Mouse (Mus musculus) heart, postnatal 25 days (tissue): ENCODE results near the gene Plek. TPM values are rescaled to one million over a fixed set of nuclear protein-coding genes. Genes with fewer than 3 reads are reported as not detected.
A peak's percentile ranks its signal among the peaks of the same experiment; 100 is the strongest.
"Not testable (repeated sequence)": the region's sequence is repeated elsewhere in the genome, so short reads cannot be mapped to it uniquely, and the experiment has no call there.

ENCODE experiments used
- DNase-seq: peaks from one replicate; pipeline ENCODE4 v3.0.0; 2022; ENCODE audit warnings: low spot score
- intact Hi-C: fragments of 180-260 bp; cut with DNase I; formaldehyde crosslinking; loops from one replicate; pipeline ENCODE4 v1.15.1; 2025
- total RNA-seq, 2 experiments: library from RNA; stranded (reverse); gene quantifications; 2 replicates each; pipeline ENCODE4 v1.2.3; 2021

Gene Plek
- total RNA-seq: 1 to 10 TPM; 4.5 to 4.6 TPM

- peak; percentile 63 for DNase-seq
- intact Hi-C loops: loop anchor here (5.0 to 10.0 kb wide), 2 partner anchors 110 to 163 kb away; partner anchors contain the start of gene Pno1
Measured at GRCm38 (mm10) chr11:17051545-17052475, at the start of gene Plek, which contains the start of gene Cnrip1. Plek (minus strand) TSS chr11:17052381. Cnrip1 (plus strand) TSS chr11:17051586.

DNA sequence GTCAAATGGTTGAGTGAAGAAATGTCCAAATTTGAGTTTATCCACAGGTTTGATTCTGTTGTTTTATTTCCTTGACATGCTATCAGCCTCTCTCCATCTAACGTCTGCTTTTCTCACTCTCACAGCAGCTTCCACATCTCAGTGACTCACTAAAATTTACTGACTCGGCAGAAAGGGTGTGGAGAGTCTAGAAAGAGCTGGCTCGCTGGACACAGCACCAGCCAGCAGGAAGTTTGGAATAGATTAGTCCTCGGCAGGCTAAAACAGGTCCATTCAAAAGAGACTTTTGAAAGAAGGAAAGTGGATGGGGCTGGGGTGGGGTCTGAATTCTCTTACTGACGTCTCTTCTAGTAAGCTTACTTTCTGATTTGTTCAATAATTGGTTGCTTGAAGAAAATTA lies 33.9 kb upstream of the Plek start:
- intact Hi-C loops: no loop called here
- DNase-seq: no peak

DNA sequence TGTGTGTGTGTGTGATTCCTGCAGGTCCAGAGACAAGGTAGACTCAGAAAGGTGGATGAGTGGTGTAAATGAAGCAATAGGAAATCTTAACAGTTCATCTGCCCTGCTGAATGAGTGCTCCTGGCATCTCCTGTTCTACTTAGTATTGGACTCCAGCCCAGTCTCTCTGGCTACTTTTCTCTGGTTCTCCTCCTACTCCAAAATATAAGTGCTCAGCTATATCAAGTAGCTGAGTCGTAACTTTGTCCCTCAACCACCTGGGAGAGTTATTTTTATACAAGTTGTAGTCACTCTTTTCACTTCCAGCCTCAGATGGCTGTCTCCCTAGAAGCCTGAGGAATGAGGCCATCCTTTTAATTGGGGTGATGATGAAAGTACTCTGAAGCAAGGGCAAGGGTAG lies 31.7 kb upstream of the Plek start:
- DNase-seq: no peak
- intact Hi-C loops: no loop called here

GRCm38 (mm10) chr11:17083455-17083854 lies 31.3 kb upstream of the Plek start:
- no peak for DNase-seq
- intact Hi-C loops: no loop called here

DNA sequence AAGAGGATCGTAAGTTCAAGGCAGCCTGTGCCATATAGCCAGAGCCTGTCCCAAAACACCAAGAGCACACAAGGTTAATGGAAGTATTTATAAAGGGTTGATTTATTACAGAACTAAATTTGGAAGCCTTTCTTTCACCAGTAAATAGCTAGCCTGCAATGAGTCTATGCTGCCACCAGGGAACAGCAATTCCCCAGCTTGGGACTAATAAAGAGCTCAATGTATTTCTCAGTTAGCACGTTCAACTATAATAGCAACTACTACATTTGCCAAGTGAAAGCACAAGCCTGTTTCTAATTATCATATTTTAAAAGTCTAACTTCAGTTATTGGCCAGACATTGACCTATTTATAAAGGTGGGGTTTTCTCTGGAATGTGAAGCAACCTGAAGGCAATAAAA lies 30.8 kb upstream of the Plek start:
- intact Hi-C loops: no loop called here
- no peak for DNase-seq

- intact Hi-C loops: no loop called here
Measured at GRCm38 (mm10) chr11:17082086-17082485, 29.9 kb upstream of the Plek start.

GRCm38 (mm10) chr11:17075656-17076055 lies 23.5 kb upstream of the Plek start:
- intact Hi-C loops: no loop called here
- no peak for DNase-seq

More at GRCm38 (mm10) chr11:17082086-17082485, 29.9 kb upstream of the Plek start:
- no peak for DNase-seq

GRCm38 (mm10) chr11:17069360-17069759 lies 17.2 kb upstream of the Plek start:
- DNase-seq, intact Hi-C loops: not testable (repeated sequence)

DNA sequence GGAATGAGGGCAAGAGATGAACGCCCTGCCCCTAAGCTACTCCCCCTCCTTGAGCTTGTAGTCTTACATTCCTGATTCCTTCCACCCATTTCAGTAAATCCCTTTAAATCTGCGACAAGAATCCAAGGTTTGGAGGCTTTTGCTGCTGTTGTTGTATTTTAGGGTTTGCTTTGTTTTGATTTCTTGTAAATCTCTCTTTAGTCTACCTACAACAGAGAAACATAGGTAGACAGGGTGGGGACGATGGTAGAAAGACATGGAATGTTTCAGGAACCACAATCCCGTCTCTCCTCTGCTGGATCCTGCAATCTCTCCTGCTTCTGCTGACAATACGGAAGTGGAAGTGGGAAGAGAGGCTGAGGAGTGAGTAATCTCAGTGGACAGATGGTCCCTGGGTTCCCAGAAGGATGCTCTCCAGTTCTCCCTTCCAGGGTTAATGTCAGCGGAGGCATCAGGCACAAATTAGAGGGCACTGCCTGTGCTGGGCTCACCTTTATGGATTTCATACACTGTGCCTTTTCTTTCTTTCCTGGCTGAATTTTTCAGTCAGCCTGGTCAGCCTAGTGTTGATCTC lies 382 bp upstream of the Plek start:
- intact Hi-C loops: loop anchor here (5.0 to 10.0 kb wide), 2 partner anchors 110 to 162 kb away; partner anchors contain the start of gene Pno1
- no peak for DNase-seq

DNA sequence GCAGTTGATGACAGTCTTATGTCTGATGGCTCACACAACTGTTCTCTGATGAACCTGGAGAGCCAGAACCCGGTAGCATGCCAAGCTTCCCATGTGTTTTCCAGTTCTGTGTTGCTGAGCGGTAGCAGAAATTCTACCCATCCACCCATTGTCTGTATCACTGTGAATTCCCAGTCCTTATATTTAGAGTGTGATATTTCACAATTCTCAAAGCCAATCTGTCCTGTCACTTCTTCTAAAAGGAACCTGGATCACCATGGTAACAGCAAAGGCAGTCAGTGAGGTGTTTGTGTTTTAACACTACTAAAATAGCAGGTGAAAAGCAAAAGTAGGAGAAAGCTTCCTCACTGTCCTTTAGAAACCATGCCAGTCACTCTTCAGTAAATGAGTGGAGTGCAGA lies 6.4 kb downstream of the Plek start:
- no peak for DNase-seq
- intact Hi-C loops: no loop called here

DNA sequence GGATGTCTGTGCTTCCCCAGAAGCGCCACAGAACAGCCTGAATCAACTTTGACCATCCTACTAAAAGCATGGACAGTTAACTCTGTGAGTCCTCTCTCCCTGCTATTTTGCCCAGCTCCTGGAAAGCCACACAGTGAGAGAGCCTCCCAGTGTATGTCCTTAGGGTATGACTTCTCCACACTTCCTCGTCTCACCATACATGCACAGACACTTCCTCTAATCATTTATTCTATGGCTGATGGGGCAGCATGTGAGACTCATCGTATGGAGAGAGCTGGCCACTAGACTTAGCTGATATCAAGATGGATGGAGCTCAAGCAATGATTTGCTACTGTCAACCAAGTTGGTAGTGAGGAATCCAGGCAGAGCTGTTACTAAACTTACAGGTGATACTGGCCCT lies 28.2 kb downstream of the Plek start:
- DNase-seq: no peak
- intact Hi-C loops: no loop called here

- intact Hi-C loops: no loop called here
- no peak for DNase-seq
Measured at GRCm38 (mm10) chr11:17023206-17023605, 29.0 kb downstream of the Plek start.

DNA sequence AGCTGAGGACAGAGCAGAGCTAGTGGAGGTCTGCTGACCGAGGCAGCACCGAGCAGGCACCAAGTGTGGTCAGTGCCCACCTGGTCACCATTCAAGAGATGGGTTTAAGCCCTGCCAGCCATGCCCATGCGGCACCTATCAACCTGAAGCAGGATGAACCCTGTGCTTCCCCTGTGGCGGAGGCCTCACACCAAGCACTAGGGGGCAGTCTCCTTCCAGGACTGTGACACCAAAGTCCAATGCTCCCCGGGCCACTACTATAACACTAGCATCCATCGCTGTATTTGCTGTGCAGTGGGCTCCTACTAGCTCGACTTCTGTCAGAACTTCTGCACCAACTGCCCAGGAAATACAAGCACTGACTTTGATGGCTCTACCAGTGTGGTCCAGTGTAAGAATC lies 32.9 kb downstream of the Plek start:
- intact Hi-C loops: no loop called here
- DNase-seq: no peak

- DNase-seq: no peak
- intact Hi-C loops: no loop called here
Measured at GRCm38 (mm10) chr11:17012948-17013347, 39.2 kb downstream of the Plek start.

DNA sequence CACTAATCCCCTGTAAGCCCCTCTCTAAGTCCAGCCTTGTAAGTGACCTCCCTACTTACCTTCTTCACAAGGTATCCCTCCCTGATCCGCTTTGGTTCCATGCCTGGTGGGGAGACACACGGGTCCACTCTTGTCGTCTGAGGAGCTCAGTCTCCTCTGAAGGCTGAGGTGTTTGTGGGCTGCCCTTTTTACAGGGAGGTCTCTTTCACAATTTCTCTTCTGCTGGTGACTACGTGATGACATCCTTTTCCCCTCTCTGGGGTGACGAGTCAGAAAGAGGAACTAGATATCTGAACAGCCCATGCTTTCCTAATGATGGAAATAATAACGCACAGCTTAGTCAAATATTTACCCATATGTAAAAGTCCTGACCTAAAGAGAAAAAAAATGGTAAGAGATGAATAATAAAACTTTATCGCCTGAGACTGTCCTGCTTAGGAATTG lies 43.7 kb downstream of the Plek start:
- DNase-seq: no peak

GRCm38 (mm10) chr11:17007517-17008173 lies 44.5 kb downstream of the Plek start:
- intact Hi-C loops: no loop called here
- no peak for DNase-seq

More for the DNA sequence above, 43.7 kb downstream of the Plek start:
- intact Hi-C loops: no loop called here

DNA sequence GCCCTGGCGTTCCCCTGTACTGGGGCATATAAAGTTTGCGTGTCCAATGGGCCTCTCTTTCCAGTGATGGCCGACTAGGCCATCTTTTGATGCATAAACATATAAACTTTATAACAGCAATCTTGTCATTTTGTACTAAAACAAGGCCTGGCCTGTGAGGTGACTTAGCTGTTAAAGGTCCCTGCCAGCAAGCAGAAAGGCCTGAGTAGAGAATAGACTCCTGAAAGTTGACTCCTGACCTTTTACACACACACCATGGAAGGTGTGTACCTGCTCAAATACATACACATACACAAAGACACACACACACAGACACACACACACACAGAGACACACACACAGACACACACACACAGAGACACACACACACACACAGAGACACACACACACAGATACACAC lies 45.7 kb downstream of the Plek start:
- intact Hi-C loops, DNase-seq: not testable (repeated sequence)

DNA sequence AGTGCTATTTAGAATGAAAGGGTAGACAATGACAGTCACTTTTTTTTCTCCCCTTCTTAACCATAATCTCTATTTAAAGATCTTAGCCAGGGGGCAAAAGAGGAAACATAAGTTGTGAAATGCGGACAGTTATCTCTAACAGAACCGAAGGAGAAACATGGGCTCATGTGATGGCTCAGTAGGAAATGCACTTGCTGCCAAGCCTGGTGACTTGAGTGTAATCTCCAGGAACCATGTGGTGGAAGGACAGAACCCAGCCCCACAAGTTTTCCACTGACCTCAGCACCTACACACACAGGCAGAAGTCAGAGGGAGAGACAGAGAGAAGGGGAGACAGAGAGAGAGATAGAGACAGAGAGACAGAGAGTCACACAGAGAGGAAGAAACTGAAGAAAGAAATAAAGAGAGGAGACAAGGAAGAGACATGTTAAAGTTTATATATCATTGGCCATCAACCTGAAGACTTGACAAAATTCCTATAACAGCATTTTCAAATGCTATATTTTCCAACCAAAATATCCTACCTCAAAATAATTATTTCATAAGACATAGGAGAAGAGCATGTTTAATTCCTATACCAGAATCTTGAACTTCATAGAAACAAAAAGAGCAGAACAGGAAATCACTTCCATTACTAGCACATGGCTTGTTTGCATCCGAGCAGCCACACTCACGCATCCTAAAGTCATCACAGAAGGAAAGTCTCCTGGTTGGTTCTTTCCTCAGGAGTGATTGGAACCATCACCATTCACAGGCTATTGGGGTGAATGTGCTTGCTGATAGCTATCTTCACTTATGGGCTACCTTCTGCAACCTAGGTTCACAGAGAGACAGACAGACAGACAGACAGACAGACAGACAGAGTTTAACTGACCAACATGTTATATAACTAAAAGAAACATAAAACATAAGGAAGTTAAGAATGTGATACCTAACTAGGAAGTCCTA lies 47.0 kb downstream of the Plek start:
- peak; percentile 27 for DNase-seq
- intact Hi-C loops: no loop called here

DNA sequence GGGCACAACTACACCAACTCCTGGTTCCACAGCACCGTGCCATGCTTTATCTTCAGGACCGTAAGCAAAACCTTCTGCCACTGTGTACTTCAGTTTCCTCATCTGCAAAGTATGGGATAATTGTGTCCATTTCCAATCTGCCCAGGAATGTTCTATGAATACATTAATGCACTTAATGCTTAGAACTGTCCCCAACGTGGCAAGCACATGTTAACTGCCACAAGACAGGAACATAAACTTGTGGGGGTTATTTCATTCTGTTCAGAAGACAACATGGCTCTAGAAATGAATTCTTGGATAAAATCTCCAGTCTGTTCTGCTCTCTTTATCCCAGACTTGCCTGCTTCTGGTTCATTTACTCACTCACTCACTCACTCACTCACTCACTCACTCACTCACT lies 48.4 kb downstream of the Plek start:
- intact Hi-C loops: no loop called here

More for the DNA sequence above, 48.4 kb downstream of the Plek start:
- DNase-seq: no peak
